Mouse (Mus musculus) cortical plate, adult 2 months (tissue): Measurements from ENCODE around the gene Qdpr. TPM values are rescaled to one million over a fixed set of nuclear protein-coding genes. Genes with fewer than 3 reads are reported as not detected.
"Not testable (repeated sequence)": the region's sequence is repeated elsewhere in the genome, so short reads cannot be mapped to it uniquely, and the experiment has no call there.

Experiments
- H3K27ac ChIP-seq: fragments of 200-500 bp; 2 replicates; pipeline ENCODE4 v1.5.1; 2012; ENCODE audit warnings: low read length, control low read depth, inconsistent platforms; ENCODE audit not compliant: insufficient read depth
- H3K4me1 ChIP-seq: fragments of 200-500 bp; 2 replicates; pipeline ENCODE4 v1.6.1; 2011; ENCODE audit warnings: low read length; ENCODE audit not compliant: control insufficient read depth, insufficient read depth
- H3K4me3 ChIP-seq: fragments of 200-500 bp; 2 replicates; pipeline ENCODE4 v1.5.1; 2011; ENCODE audit warnings: mild to moderate bottlenecking, low read length, control low read depth; ENCODE audit not compliant: insufficient read depth
- CTCF ChIP-seq: fragments of 200-500 bp; IDR thresholded peaks from 2 replicates; pipeline ENCODE4 v1.5.1; 2011; ENCODE audit warnings: mild to moderate bottlenecking, control low read depth, low read length; ENCODE audit not compliant: insufficient read depth; ENCODE audit errors: extremely low read depth
- POLR2A ChIP-seq: fragments of 200-500 bp; IDR thresholded peaks from 2 replicates; pipeline ENCODE4 v1.6.1; 2011; ENCODE audit warnings: mild to moderate bottlenecking, low read length, control low read depth; ENCODE audit not compliant: insufficient read depth; ENCODE audit errors: extremely low read depth
- polyA plus RNA-seq: library from polyadenylated mRNA; depleted of rRNA; stranded (reverse); fragments of >200 nt; gene quantifications from 2 replicates; pipeline ENCODE4 v1.2.3, GENCODE M21; 2012

Gene Qdpr
- polyA plus RNA-seq, 1 experiment, result 318 TPM

GRCm38 (mm10) chr5:45437826-45438225 is 12.2 kb downstream of the Qdpr start:
- Histone ChIP-seq H3K4me3 (no peak overlapping the region), H3K27ac (no peak overlapping the region), H3K4me1 (no peaks in the 10 kb centered on the region)
- TF ChIP-seq POLR2A (no peak), CTCF (no peak)

GRCm38 (mm10) chr5:45435967-45436950 is 13.8 kb downstream of the Qdpr start:
- TF ChIP-seq CTCF (no peak), POLR2A (no peak)
- H3K4me1 ChIP-seq, result no peaks in the 10 kb centered on the region
- no peak overlapping the region for H3K27ac ChIP-seq
- H3K4me3 ChIP-seq, result no peak overlapping the region

GRCm38 (mm10) chr5:45427891-45428290 is 22.1 kb downstream of the Qdpr start:
- no peaks in the 10 kb centered on the region for H3K4me1 ChIP-seq
- no peak for TF ChIP-seq CTCF
- no peak for TF ChIP-seq POLR2A
- H3K4me3 ChIP-seq, result no peak overlapping the region
- H3K27ac ChIP-seq, result no peak overlapping the region

GRCm38 (mm10) chr5:45426416-45427034 is 23.5 kb downstream of the Qdpr start:
- no peak for TF ChIP-seq POLR2A
- no peak for TF ChIP-seq CTCF
- no peaks in the 10 kb centered on the region for H3K4me1 ChIP-seq

GRCm38 (mm10) chr5:45425771-45426170 is 24.3 kb downstream of the Qdpr start:
- not testable (repeated sequence) for H3K4me1 ChIP-seq, H3K27ac ChIP-seq, H3K4me3 ChIP-seq

More at GRCm38 (mm10) chr5:45426416-45427034, 23.5 kb downstream of the Qdpr start:
- Histone ChIP-seq H3K27ac (no peak overlapping the region), H3K4me3 (no peak overlapping the region)

GRCm38 (mm10) chr5:45424021-45424886 is 25.8 kb downstream of the Qdpr start:
- no peak overlapping the region for H3K27ac ChIP-seq
- TF ChIP-seq POLR2A, result no peak
- peak; percentile 87 for TF ChIP-seq CTCF
- no peaks in the 10 kb centered on the region for H3K4me1 ChIP-seq
- H3K4me3 ChIP-seq, result no peak overlapping the region

- no peak for TF ChIP-seq POLR2A
- no peak for TF ChIP-seq CTCF
- H3K4me1 ChIP-seq, result no peaks in the 10 kb centered on the region
- H3K27ac ChIP-seq, result no peak overlapping the region
- no peak overlapping the region for H3K4me3 ChIP-seq
These were observed 27.9 kb downstream of the Qdpr start for GRCm38 (mm10) chr5:45421881-45422844.

- no peak for TF ChIP-seq POLR2A
- peak; percentile 41 for TF ChIP-seq CTCF
- Histone ChIP-seq H3K4me1 (no peaks in the 10 kb centered on the region), H3K27ac (no peak overlapping the region), H3K4me3 (no peak overlapping the region)
These were observed 30.0 kb downstream of the Qdpr start for GRCm38 (mm10) chr5:45419841-45420638.
